Mouse (Mus musculus): ENCODE measurements around the gene Tomm20. TPM values are rescaled to one million over a fixed set of nuclear protein-coding genes. Genes with fewer than 3 reads are reported as not detected.
A peak's percentile ranks its signal among the peaks of the same experiment; 100 is the strongest.
"Not testable (repeated sequence)": the region's sequence is repeated elsewhere in the genome, so short reads cannot be mapped to it uniquely, and the experiment has no call there.

The Tomm20 gene
- total RNA-seq, 2 experiments from 2014 or later, result 186 to 207 TPM

- DNase-seq (ENCODE audit: low spot score in 2 of 2), result no peak
Observed at GRCm38 (mm10) chr8:126920386-126920785, 25.3 kb downstream of the Tomm20 start.

- DNase-seq (ENCODE audit: low spot score in 2 of 2), result no peak
Observed at GRCm38 (mm10) chr8:126919703-126920102, 25.9 kb downstream of the Tomm20 start.

- DNase-seq (ENCODE audit: low spot score in 2 of 2), result peak in 1 of 2 experiments; percentile 44
Observed at GRCm38 (mm10) chr8:126919255-126919654, 26.4 kb downstream of the Tomm20 start.

- no peak for DNase-seq (ENCODE audit: low spot score in 2 of 2)
Observed at GRCm38 (mm10) chr8:126918356-126918755, 27.3 kb downstream of the Tomm20 start.

GRCm38 (mm10) chr8:126917179-126917905 is 28.3 kb downstream of the Tomm20 start:
- DNase-seq (ENCODE audit: low spot score in 2 of 2), result no peak

GRCm38 (mm10) chr8:126916611-126917010 is 29.0 kb downstream of the Tomm20 start:
- no peak for DNase-seq (ENCODE audit: low spot score in 2 of 2)

GRCm38 (mm10) chr8:126914609-126915375 is 30.9 kb downstream of the Tomm20 start:
- DNase-seq (ENCODE audit: low spot score in 2 of 2), result no peak

GRCm38 (mm10) chr8:126914107-126914490 is 31.5 kb downstream of the Tomm20 start:
- DNase-seq (ENCODE audit: low spot score in 2 of 2), result not testable (repeated sequence)

- no peak for DNase-seq (ENCODE audit: low spot score in 2 of 2)
Observed at GRCm38 (mm10) chr8:126913241-126914106, 32.2 kb downstream of the Tomm20 start.

GRCm38 (mm10) chr8:126909371-126909802 is 36.3 kb downstream of the Tomm20 start:
- DNase-seq (ENCODE audit: low spot score in 2 of 2), result peak in 1 of 2 experiments; percentile 42

- no peak for DNase-seq (ENCODE audit: low spot score in 2 of 2)
Observed at GRCm38 (mm10) chr8:126908805-126909204, 36.8 kb downstream of the Tomm20 start.

- no peak for DNase-seq (ENCODE audit: low spot score in 2 of 2)
Observed at GRCm38 (mm10) chr8:126907968-126908367, 37.7 kb downstream of the Tomm20 start.

GRCm38 (mm10) chr8:126907374-126907773 is 38.3 kb downstream of the Tomm20 start:
- DNase-seq (ENCODE audit: low spot score in 2 of 2), result no peak

GRCm38 (mm10) chr8:126905387-126905786 is 40.3 kb downstream of the Tomm20 start:
- DNase-seq (ENCODE audit: low spot score in 2 of 2), result no peak

- no peak for DNase-seq (ENCODE audit: low spot score in 2 of 2)
Observed at GRCm38 (mm10) chr8:126903927-126904326, 41.7 kb downstream of the Tomm20 start.

- no peak for DNase-seq (ENCODE audit: low spot score in 2 of 2)
Observed at GRCm38 (mm10) chr8:126903224-126903895, 42.3 kb downstream of the Tomm20 start.

- no peak for DNase-seq (ENCODE audit: low spot score in 2 of 2)
Observed at GRCm38 (mm10) chr8:126901612-126902011, 44.0 kb downstream of the Tomm20 start.

GRCm38 (mm10) chr8:126901049-126901448 is 44.6 kb downstream of the Tomm20 start:
- no peak for DNase-seq (ENCODE audit: low spot score in 2 of 2)

GRCm38 (mm10) chr8:126895133-126895532 is 50.5 kb downstream of the Tomm20 start:
- no peak for DNase-seq (ENCODE audit: low spot score in 2 of 2)

GRCm38 (mm10) chr8:126887639-126888006 is 58.0 kb downstream of the Tomm20 start:
- no peak for DNase-seq (ENCODE audit: low spot score in 2 of 2)

Measured in adrenal gland, adult 18-20 months (tissue).